Mouse (Mus musculus) heart, embryonic 12.5 days (tissue): ENCODE results near the gene Akap2. TPM values are rescaled to one million over a fixed set of nuclear protein-coding genes. Genes with fewer than 3 reads are reported as not detected.

Experiments
- ATAC-seq: fragments of 200-750 bp; cut with Nextera tagmentation; 2 replicates; pipeline ENCODE4 v1.8.0; 2017; ENCODE audit warnings: moderate TSS enrichment, moderate library complexity; ENCODE audit not compliant: insufficient number of reproducible peaks, low FRiP score
- H3K27ac ChIP-seq: fragments of 300-500 bp; sonication (generic); 2 replicates; pipeline ENCODE4 v1.5.1; 2016; ENCODE audit warnings: mild to moderate bottlenecking, moderate library complexity; ENCODE audit not compliant: poor library complexity, severe bottlenecking
- H3K27me3 ChIP-seq: fragments of 300-500 bp; sonication (generic); replicated peaks from 2 replicates; pipeline ENCODE4 v1.6.1; 2016; ENCODE audit warnings: mild to moderate bottlenecking, moderate library complexity
- H3K36me3 ChIP-seq: fragments of 300-500 bp; sonication (generic); 2 replicates; pipeline ENCODE4 v1.6.1; 2016; ENCODE audit warnings: mild to moderate bottlenecking, moderate library complexity
- H3K4me1 ChIP-seq: fragments of 300-500 bp; sonication (generic); replicated peaks from 2 replicates; pipeline ENCODE4 v1.6.1; 2016; ENCODE audit warnings: mild to moderate bottlenecking
- H3K4me2 ChIP-seq: fragments of 300-500 bp; sonication (generic); 2 replicates; pipeline ENCODE4 v1.6.1; 2016; ENCODE audit warnings: mild to moderate bottlenecking, moderate library complexity
- H3K4me3 ChIP-seq: fragments of 300-500 bp; sonication (generic); 2 replicates; pipeline ENCODE4 v1.5.1; 2016; ENCODE audit warnings: mild to moderate bottlenecking
- H3K9ac ChIP-seq: fragments of 300-500 bp; sonication (generic); 2 replicates; pipeline ENCODE4 v1.6.1; 2016; ENCODE audit warnings: mild to moderate bottlenecking, moderate library complexity
- H3K9me3 ChIP-seq: fragments of 300-500 bp; sonication (generic); replicated peaks from 2 replicates; pipeline ENCODE4 v1.6.1; 2016; ENCODE audit warnings: mild to moderate bottlenecking, moderate library complexity
- WGBS: fragments of 180-500 bp; shearing (Covaris S2); methylation state at CpG from one replicate; pipeline ENCODE4 v1.1.7; 2016; 5-methylcytosine and 5-hydroxymethylcytosine counted together
- polyA plus RNA-seq: library from polyadenylated mRNA; unstranded; fragments of >200 nt; fragmentation: Nextera tagmentation; extraction: Ambion mirVana; gene quantifications from 2 replicates; pipeline ENCODE4 v1.2.1, GENCODE M21; 2016

Gene Akap2
- polyA plus RNA-seq, 1 experiment from 2014 or later: 50.3 TPM

- no peak overlapping the region for H3K4me2 ChIP-seq
- H3K27me3 ChIP-seq: no peaks in the 10 kb centered on the region
- no peak overlapping the region for H3K9ac ChIP-seq
- peaks cover 27% of the 10 kb centered on the region for H3K4me1 ChIP-seq
- H3K27ac ChIP-seq: no peak overlapping the region
- ATAC-seq: no peak
- peaks cover 26% of the 10 kb centered on the region for H3K36me3 ChIP-seq
- WGBS: 72% methylated on average over 11 of the region's 11 CpGs
- no peak overlapping the region for H3K4me3 ChIP-seq
- H3K9me3 ChIP-seq: peaks cover 6% of the 10 kb centered on the region; the same call in 1 of the 2 replicates
Observed at GRCm38 (mm10) chr4:57730801-57731598, 13.5 kb downstream of the Akap2 start.

- Histone ChIP-seq H3K9ac (no peak overlapping the region), H3K4me3 (no peak overlapping the region), H3K9me3 (peaks cover 6% of the 10 kb centered on the region; the same call in 1 of the 2 replicates), H3K27me3 (no peaks in the 10 kb centered on the region), H3K27ac (no peak overlapping the region), H3K4me2 (no peak overlapping the region), H3K36me3 (peaks cover 22% of the 10 kb centered on the region), H3K4me1 (peaks cover 27% of the 10 kb centered on the region)
- no peak for ATAC-seq
- WGBS: 82% methylated on average over 5 of the region's 5 CpGs
Observed at GRCm38 (mm10) chr4:57732351-57732750, 14.9 kb downstream of the Akap2 start.

- ATAC-seq: no peak
Observed at GRCm38 (mm10) chr4:57733445-57733844, 16.0 kb downstream of the Akap2 start.

GRCm38 (mm10) chr4:57735426-57735825, 18.0 kb downstream of the Akap2 start:
- WGBS: 75% methylated on average over 5 of the region's 5 CpGs
- Histone ChIP-seq H3K4me1 (peaks cover 21% of the 10 kb centered on the region), H3K36me3 (peaks cover 30% of the 10 kb centered on the region), H3K9me3 (peaks cover 6% of the 10 kb centered on the region; the same call in 1 of the 2 replicates), H3K27me3 (no peaks in the 10 kb centered on the region), H3K9ac (no peak overlapping the region), H3K27ac (no peak overlapping the region), H3K4me2 (no peak overlapping the region), H3K4me3 (no peak overlapping the region)
- ATAC-seq: no peak

More at GRCm38 (mm10) chr4:57733445-57733844, 16.0 kb downstream of the Akap2 start:
- Histone ChIP-seq H3K9ac (no peak overlapping the region), H3K9me3 (peaks cover 6% of the 10 kb centered on the region; the same call in 1 of the 2 replicates), H3K36me3 (peaks cover 30% of the 10 kb centered on the region), H3K4me1 (peaks cover 27% of the 10 kb centered on the region), H3K27me3 (no peaks in the 10 kb centered on the region), H3K4me3 (no peak overlapping the region), H3K4me2 (no peak overlapping the region), H3K27ac (0 out of 2 replicates have a peak overlapping the region, but pooled peaks have one; percentile 6)
- 55% methylated on average over 3 of the region's 3 CpGs for WGBS

GRCm38 (mm10) chr4:57738856-57739552, 21.5 kb downstream of the Akap2 start:
- Histone ChIP-seq H3K36me3 (peaks cover 29% of the 10 kb centered on the region), H3K9me3 (no peaks in the 10 kb centered on the region), H3K4me3 (no peak overlapping the region), H3K27me3 (no peaks in the 10 kb centered on the region), H3K9ac (no peak overlapping the region), H3K4me2 (no peak overlapping the region), H3K27ac (peak overlapping the region; percentile 1; the same call in 1 of the 2 replicates), H3K4me1 (peaks cover 18% of the 10 kb centered on the region)
- ATAC-seq: no peak
- 56% methylated on average over 8 of the region's 8 CpGs for WGBS

- H3K27me3 ChIP-seq: no peaks in the 10 kb centered on the region
- peaks cover 22% of the 10 kb centered on the region for H3K36me3 ChIP-seq
- no peak overlapping the region for H3K27ac ChIP-seq
- 61% methylated on average over 11 of the region's 11 CpGs for WGBS
- no peak overlapping the region for H3K4me3 ChIP-seq
- ATAC-seq: no peak
- no peak overlapping the region for H3K4me2 ChIP-seq
- 0 out of 2 replicates have a peak, but pooled peaks cover 3% of the 10 kb centered on the region for H3K9me3 ChIP-seq
- no peak overlapping the region for H3K9ac ChIP-seq
- H3K4me1 ChIP-seq: peaks cover 21% of the 10 kb centered on the region
Observed at GRCm38 (mm10) chr4:57743325-57743929, 26.0 kb downstream of the Akap2 start.

- ATAC-seq: no peak
- no peak overlapping the region for H3K9ac ChIP-seq
- H3K4me1 ChIP-seq: peaks cover 41% of the 10 kb centered on the region
- no peaks in the 10 kb centered on the region for H3K27me3 ChIP-seq
- H3K27ac ChIP-seq: peak overlapping the region; percentile 47; the same call in 1 of the 2 replicates
- 46% methylated on average over 4 of the region's 4 CpGs for WGBS
- H3K4me3 ChIP-seq: no peak overlapping the region
- no peaks in the 10 kb centered on the region for H3K9me3 ChIP-seq
- no peak overlapping the region for H3K4me2 ChIP-seq
- peaks cover 11% of the 10 kb centered on the region for H3K36me3 ChIP-seq
Observed at GRCm38 (mm10) chr4:57750651-57751050, 33.2 kb downstream of the Akap2 start.

GRCm38 (mm10) chr4:57751054-57751453, 33.6 kb downstream of the Akap2 start:
- peaks cover 7% of the 10 kb centered on the region for H3K36me3 ChIP-seq
- H3K27ac ChIP-seq: peak overlapping the region; percentile 47
- no peak overlapping the region for H3K9ac ChIP-seq
- no peaks in the 10 kb centered on the region for H3K27me3 ChIP-seq
- no peaks in the 10 kb centered on the region for H3K9me3 ChIP-seq
- WGBS: 25% methylated on average over 4 of the region's 4 CpGs
- H3K4me2 ChIP-seq: no peak overlapping the region
- no peak for ATAC-seq
- H3K4me1 ChIP-seq: peaks cover 43% of the 10 kb centered on the region
- no peak overlapping the region for H3K4me3 ChIP-seq

- H3K27me3 ChIP-seq: no peaks in the 10 kb centered on the region
- H3K36me3 ChIP-seq: peaks cover 5% of the 10 kb centered on the region; the same call in 1 of the 2 replicates
- no peak for ATAC-seq
- WGBS: 76% methylated on average over 11 of the region's 11 CpGs
- no peak overlapping the region for H3K4me3 ChIP-seq
- H3K9ac ChIP-seq: no peak overlapping the region
- peak overlapping the region; percentile 39 for H3K27ac ChIP-seq
- H3K9me3 ChIP-seq: no peaks in the 10 kb centered on the region
- peaks cover 43% of the 10 kb centered on the region for H3K4me1 ChIP-seq
- no peak overlapping the region for H3K4me2 ChIP-seq
Observed at GRCm38 (mm10) chr4:57751566-57751965, 34.1 kb downstream of the Akap2 start.

- Histone ChIP-seq H3K4me2 (no peak overlapping the region), H3K9me3 (no peaks in the 10 kb centered on the region), H3K9ac (no peak overlapping the region), H3K27ac (peak overlapping the region; percentile 53), H3K36me3 (peaks cover 16% of the 10 kb centered on the region; the same call in 1 of the 2 replicates), H3K27me3 (no peaks in the 10 kb centered on the region), H3K4me1 (peaks cover 37% of the 10 kb centered on the region), H3K4me3 (no peak overlapping the region)
- 78% methylated on average over 11 of the region's 11 CpGs for WGBS
- ATAC-seq: no peak
Observed at GRCm38 (mm10) chr4:57755085-57755484, 37.6 kb downstream of the Akap2 start.

GRCm38 (mm10) chr4:57757997-57758396, 40.5 kb downstream of the Akap2 start:
- Histone ChIP-seq H3K4me2 (no peak overlapping the region), H3K27me3 (no peaks in the 10 kb centered on the region), H3K36me3 (peaks cover 12% of the 10 kb centered on the region; the same call in 1 of the 2 replicates), H3K4me1 (peaks cover 43% of the 10 kb centered on the region), H3K27ac (no peak overlapping the region), H3K9ac (no peak overlapping the region), H3K9me3 (no peaks in the 10 kb centered on the region), H3K4me3 (no peak overlapping the region)
- WGBS: 60% methylated on average over 11 of the region's 11 CpGs
- no peak for ATAC-seq
